Comparison of ENCODE assay signal across 9 mouse cellular contexts in genomic region chr8:106972538-106973264, GRCm38 (mm10). TPM values are rescaled to one million over a fixed set of nuclear protein-coding genes. Genes with fewer than 3 reads are reported as not detected.
A peak's percentile ranks its signal among the peaks of the same experiment; 100 is the strongest.
DNase-seq lines count a peak whose midpoint lies in the region; ATAC-seq and TF ChIP-seq lines count a peak whose summit lies in the region.
"Had no signal": no experiment of that assay in that cellular context is flagged by ENCODE, and none has a peak within 500 bp of the region (broad histone marks: within the 10 kb centered on the region; RNA-seq: fewer than 3 reads in every experiment).

No protein-coding gene starts in this region.

- H3K4me3 ChIP-seq in liver, embryonic 15.5 days (replicated peaks) = no peak overlapping the region
- no peak overlapping the region for H3K4me3 ChIP-seq in liver, embryonic 12.5 days
- H3K4me3 ChIP-seq in embryonic fibroblast, embryonic 13.5 days (ENCODE audit: insufficient read depth, low read length) = no peak overlapping the region
- no peak overlapping the region for H3K4me3 ChIP-seq in small intestine, adult 2 months (ENCODE audit: low read depth, low read length)

- no peak for TF ChIP-seq CTCF in embryonic fibroblast, embryonic 13.5 days (IDR thresholded peaks at IDR 0.05; ENCODE audit: borderline replicate concordance, insufficient read depth, low read length)
- no peak for TF ChIP-seq CTCF in small intestine, adult 2 months (IDR thresholded peaks at IDR 0.05; ENCODE audit: extremely low read depth, insufficient read length, insufficient replicate concordance, low read depth, low read length)

- H3K36me3 ChIP-seq in liver, embryonic 15.5 days (replicated peaks) = no peaks in the 10 kb centered on the region
- no peaks in the 10 kb centered on the region for H3K36me3 ChIP-seq in liver, embryonic 12.5 days
- no peaks in the 10 kb centered on the region for H3K36me3 ChIP-seq in small intestine, adult 2 months (ENCODE audit: control insufficient read depth, insufficient read depth, low read length)

- no peak overlapping the region for H3K4me2 ChIP-seq in liver, embryonic 15.5 days
- no peak overlapping the region for H3K4me2 ChIP-seq in liver, embryonic 12.5 days

- peak; percentile 9 for DNase-seq in cerebellum, adult 8-10 months
- DNase-seq in cerebellum, adult 11 months = no peak
- DNase-seq in right cerebral cortex, postnatal 25 days = no peak
- no peak for DNase-seq in right cerebral cortex, adult 18-20 months

- H3K9me3 ChIP-seq in liver, embryonic 15.5 days (replicated peaks) = no peaks in the 10 kb centered on the region
- H3K9me3 ChIP-seq in liver, embryonic 12.5 days (replicated peaks) = no peaks in the 10 kb centered on the region

- H3K9ac ChIP-seq in liver, embryonic 15.5 days = no peak overlapping the region
- H3K9ac ChIP-seq in liver, embryonic 12.5 days = no peak overlapping the region

- 0 out of 2 replicates have a peak overlapping the region, but pooled peaks have one; percentile 29 for H3K27ac ChIP-seq in liver, embryonic 15.5 days (replicated peaks)
- no peak overlapping the region for H3K27ac ChIP-seq in liver, embryonic 12.5 days
- peak overlapping the region; percentile 60 for H3K27ac ChIP-seq in embryonic fibroblast, embryonic 13.5 days (ENCODE audit: insufficient read depth, low read length)
- H3K27ac ChIP-seq in small intestine, adult 2 months (ENCODE audit: insufficient read depth, low read depth, low read length) = peak overlapping the region; percentile 23; the same call in 1 of the 2 replicates

- no peak for TF ChIP-seq POLR2A in embryonic fibroblast, embryonic 13.5 days (IDR thresholded peaks at IDR 0.05; ENCODE audit: low read depth, low read length)
- TF ChIP-seq POLR2A in small intestine, adult 2 months (IDR thresholded peaks at IDR 0.05; ENCODE audit: low read depth, low read length) = no peak

- WGBS in liver, embryonic 15.5 days (ENCODE audit: insufficient replicate concordance) = 28% methylated on average over 6 of the region's 6 CpGs
- WGBS in liver, embryonic 12.5 days (ENCODE audit: insufficient replicate concordance) = 43% methylated on average over 6 of the region's 6 CpGs
- 57% methylated on average over 6 of the region's 6 CpGs for WGBS in small intestine, adult 2 months

- ATAC-seq in liver, embryonic 15.5 days (ENCODE audit: insufficient read depth) = no peak
- no peak for ATAC-seq in liver, embryonic 12.5 days

- H3K4me1 ChIP-seq in liver, embryonic 15.5 days (replicated peaks) = 0 out of 2 replicates have a peak, but pooled peaks cover 2% of the 10 kb centered on the region
- H3K4me1 ChIP-seq in liver, embryonic 12.5 days = no peaks in the 10 kb centered on the region
- H3K4me1 ChIP-seq in embryonic fibroblast, embryonic 13.5 days (ENCODE audit: control insufficient read depth, insufficient read depth, low read length) = peaks cover 15% of the 10 kb centered on the region
- peaks cover 2% of the 10 kb centered on the region; the same call in 1 of the 2 replicates for H3K4me1 ChIP-seq in small intestine, adult 2 months (ENCODE audit: control insufficient read depth, insufficient read depth, insufficient read length, low read length)

- no peaks in the 10 kb centered on the region for H3K27me3 ChIP-seq in liver, embryonic 15.5 days
- no peaks in the 10 kb centered on the region for H3K27me3 ChIP-seq in liver, embryonic 12.5 days (replicated peaks)
- no peaks in the 10 kb centered on the region for H3K27me3 ChIP-seq in small intestine, adult 2 months (ENCODE audit: control insufficient read depth, insufficient read depth, low read length)
- H3K27me3 ChIP-seq: CH12.LX had no signal

RNA-seq across cellular contexts. Expression of gene Sntb2, which starts 37.2 kb away (rescaled TPM):
- 1.3 and 1.6 TPM in 2 replicates for polyA plus RNA-seq in liver, embryonic 15.5 days (2015; fragmentation: Nextera tagmentation; extraction: Ambion mirVana)
- 3.5 and 4.1 TPM in 2 replicates for polyA plus RNA-seq in liver, embryonic 12.5 days (2016; fragmentation: Nextera tagmentation; extraction: Ambion mirVana)
- polyA plus RNA-seq in embryonic fibroblast, embryonic 13.5 days (2011; ENCODE audit: insufficient read length, low read depth, missing spikeins) = 18.9 and 23.3 TPM in 2 replicates
- polyA plus RNA-seq in small intestine, adult 2 months (2012; rRNA removed) = 2.1 and 2.7 TPM in 2 replicates

RNA-seq across cellular contexts. Expression of gene Vps4a, which starts 58.3 kb away (rescaled TPM):
- polyA plus RNA-seq in liver, embryonic 15.5 days (2015; fragmentation: Nextera tagmentation; extraction: Ambion mirVana) = 20.1 and 23.7 TPM in 2 replicates
- 32.8 and 33.7 TPM in 2 replicates for polyA plus RNA-seq in liver, embryonic 12.5 days (2016; fragmentation: Nextera tagmentation; extraction: Ambion mirVana)
- polyA plus RNA-seq in embryonic fibroblast, embryonic 13.5 days (2011; ENCODE audit: insufficient read length, low read depth, missing spikeins) = 47.0 and 48.3 TPM in 2 replicates
- 7.2 and 14.9 TPM in 2 replicates for polyA plus RNA-seq in small intestine, adult 2 months (2012; rRNA removed)
